Mouse (Mus musculus) left cerebral cortex, adult 18-20 months (tissue): ENCODE measurements around the gene Gm12355. TPM values are rescaled to one million over a fixed set of nuclear protein-coding genes. Genes with fewer than 3 reads are reported as not detected.

Experiments
- DNase-seq, 2 experiments: peaks; one replicate each; pipeline ENCODE4 v3.0.0; 2021 to 2022; ENCODE audit warnings: low spot score in 2 of 2, mixed read lengths in 1 of 2
- total RNA-seq, 2 experiments: library from RNA; stranded (reverse); gene quantifications; 2 replicates each; pipeline ENCODE4 v1.2.3; 2021

Gene Gm12355
- total RNA-seq, 2 experiments from 2014 or later, result 11.7 to 12.1 TPM

- no peak for DNase-seq
Measured at GRCm38 (mm10) chr11:98603953-98604352, 21.5 kb downstream of the Gm12355 start.

GRCm38 (mm10) chr11:98602090-98602690, 23.3 kb downstream of the Gm12355 start:
- no peak for DNase-seq

GRCm38 (mm10) chr11:98599291-98599690, 26.2 kb downstream of the Gm12355 start:
- DNase-seq, result no peak

GRCm38 (mm10) chr11:98598851-98599290, 26.6 kb downstream of the Gm12355 start:
- DNase-seq, result no peak

- DNase-seq, result no peak
Measured at GRCm38 (mm10) chr11:98597991-98598390, 27.5 kb downstream of the Gm12355 start, which contains the start of gene Lrrc3c. Gene Lrrc3c (plus strand): TSS chr11:98598291.

GRCm38 (mm10) chr11:98597363-98597762, 28.1 kb downstream of the Gm12355 start:
- DNase-seq, result no peak

GRCm38 (mm10) chr11:98595955-98596354, 29.5 kb downstream of the Gm12355 start:
- DNase-seq, result no peak

GRCm38 (mm10) chr11:98595473-98595872, 30.0 kb downstream of the Gm12355 start:
- DNase-seq, result no peak

- DNase-seq, result no peak
Measured at GRCm38 (mm10) chr11:98595021-98595420, 30.4 kb downstream of the Gm12355 start.

- DNase-seq, result no peak
Measured at GRCm38 (mm10) chr11:98590548-98591445, 34.7 kb downstream of the Gm12355 start.

GRCm38 (mm10) chr11:98589306-98589705, 36.2 kb downstream of the Gm12355 start:
- no peak for DNase-seq

- DNase-seq, result no peak
Measured at GRCm38 (mm10) chr11:98588833-98589281, 36.6 kb downstream of the Gm12355 start.

GRCm38 (mm10) chr11:98587684-98588546, 37.5 kb downstream of the Gm12355 start:
- peak; percentile 31 to 33 for DNase-seq

- peak; percentile 99 for DNase-seq
Measured at GRCm38 (mm10) chr11:98586892-98587563, 38.4 kb downstream of the Gm12355 start, which contains the start of gene Ormdl3. Gene Ormdl3 (minus strand): TSS chr11:98587368.

GRCm38 (mm10) chr11:98586087-98586891, 39.2 kb downstream of the Gm12355 start:
- DNase-seq, result peak; percentile 34 to 35

GRCm38 (mm10) chr11:98584629-98585177, 40.8 kb downstream of the Gm12355 start:
- DNase-seq, result no peak

GRCm38 (mm10) chr11:98584146-98584545, 41.3 kb downstream of the Gm12355 start:
- no peak for DNase-seq

- DNase-seq, result no peak
Measured at GRCm38 (mm10) chr11:98583571-98583970, 41.9 kb downstream of the Gm12355 start.

GRCm38 (mm10) chr11:98583265-98583552, 42.3 kb downstream of the Gm12355 start:
- no peak for DNase-seq
